Mouse (Mus musculus): ENCODE measurements around the gene Ddost.
A peak's percentile ranks its signal among the peaks of the same experiment; 100 is the strongest.

Ddost gene

GRCm38 (mm10) chr4:138304340-138305104 lies at the start of gene Ddost:
Gene Ddost (plus strand): TSS chr4:138304730.
- DNase-seq (ENCODE audit: low spot score in 2 of 2): peak; percentile 97 to 98

- no peak for DNase-seq (ENCODE audit: low spot score in 2 of 2)
Measured at GRCm38 (mm10) chr4:138257116-138257687, 47.3 kb upstream of the Ddost start.

GRCm38 (mm10) chr4:138258663-138259062 lies 45.9 kb upstream of the Ddost start:
- no peak for DNase-seq (ENCODE audit: low spot score in 2 of 2)

DNA sequence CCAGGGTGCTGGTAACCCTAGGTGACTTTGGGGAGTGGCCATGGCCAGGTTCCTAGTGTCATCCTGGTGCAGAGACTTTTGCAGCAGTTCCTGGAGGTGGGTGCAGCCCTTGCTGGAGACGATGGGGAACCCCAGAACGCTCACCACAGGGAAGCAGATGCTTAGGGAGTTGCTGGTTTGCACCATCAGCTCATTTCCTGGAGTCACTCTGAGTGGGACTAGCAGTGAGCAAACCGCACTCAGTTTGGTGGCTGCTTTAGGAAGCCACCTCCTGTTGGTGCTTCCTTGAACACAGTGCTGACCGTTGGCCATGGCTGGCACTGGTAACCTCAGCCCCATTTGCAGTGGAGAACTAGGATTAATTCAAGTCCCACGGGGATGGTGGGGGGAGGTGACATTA lies 45.0 kb upstream of the Ddost start:
- DNase-seq (ENCODE audit: low spot score in 2 of 2): no peak

- DNase-seq (ENCODE audit: low spot score in 2 of 2): peak; percentile 85 to 89
Measured at GRCm38 (mm10) chr4:138261843-138262681, 42.5 kb upstream of the Ddost start.

GRCm38 (mm10) chr4:138267869-138268268 lies 36.7 kb upstream of the Ddost start:
- no peak for DNase-seq (ENCODE audit: low spot score in 2 of 2)

DNA sequence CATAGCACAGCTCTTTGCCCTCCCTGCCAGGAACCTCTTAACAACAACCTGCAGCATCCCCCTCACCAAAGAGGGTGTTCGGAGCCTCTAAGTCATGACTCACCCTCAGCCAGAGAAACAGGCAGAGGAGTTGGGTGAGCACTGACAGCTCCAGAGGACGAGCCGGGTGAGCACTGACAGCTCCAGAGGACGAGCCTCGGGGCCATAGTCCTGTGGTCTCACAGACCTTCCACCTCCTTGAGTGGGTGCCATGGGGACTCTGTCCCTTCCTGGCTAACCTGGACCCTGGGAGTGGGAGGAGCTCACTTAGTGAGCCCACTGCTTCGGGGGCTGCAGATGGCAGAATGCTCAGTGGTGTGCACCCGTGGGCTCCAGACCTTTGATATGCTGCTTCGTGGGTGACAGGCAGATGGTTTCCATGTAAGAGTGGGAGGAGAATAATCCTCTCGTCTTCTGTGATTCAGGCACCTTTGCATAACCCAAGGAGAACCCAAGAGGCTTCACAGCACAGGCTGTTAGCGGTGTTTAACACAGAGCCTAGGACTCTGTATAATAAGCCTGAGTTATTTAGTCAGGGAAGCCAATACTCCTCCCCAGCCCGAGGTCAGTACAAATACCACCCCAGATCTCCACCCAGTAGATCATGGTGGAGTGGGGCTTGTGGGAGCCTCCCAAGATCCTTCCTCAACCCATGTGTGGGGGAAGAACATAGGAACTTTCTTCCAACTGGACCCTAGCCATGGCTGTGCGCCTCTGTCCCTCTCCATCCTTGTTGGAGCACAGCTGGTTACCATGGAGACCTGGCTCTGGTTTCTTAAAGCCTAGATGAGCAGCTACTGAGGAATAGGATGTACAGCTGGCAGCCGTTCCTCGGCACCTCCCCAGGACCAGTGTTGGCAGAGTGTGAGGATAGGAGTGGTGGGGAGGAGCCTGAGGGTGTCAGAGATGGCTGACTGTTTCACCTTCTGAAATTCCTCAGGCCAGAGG lies 32.2 kb upstream of the Ddost start:
- DNase-seq (ENCODE audit: low spot score in 2 of 2): peak in 1 of 2 experiments; percentile 46

- no peak for DNase-seq (ENCODE audit: low spot score in 2 of 2)
Measured at GRCm38 (mm10) chr4:138278346-138278745, 26.2 kb upstream of the Ddost start.

DNA sequence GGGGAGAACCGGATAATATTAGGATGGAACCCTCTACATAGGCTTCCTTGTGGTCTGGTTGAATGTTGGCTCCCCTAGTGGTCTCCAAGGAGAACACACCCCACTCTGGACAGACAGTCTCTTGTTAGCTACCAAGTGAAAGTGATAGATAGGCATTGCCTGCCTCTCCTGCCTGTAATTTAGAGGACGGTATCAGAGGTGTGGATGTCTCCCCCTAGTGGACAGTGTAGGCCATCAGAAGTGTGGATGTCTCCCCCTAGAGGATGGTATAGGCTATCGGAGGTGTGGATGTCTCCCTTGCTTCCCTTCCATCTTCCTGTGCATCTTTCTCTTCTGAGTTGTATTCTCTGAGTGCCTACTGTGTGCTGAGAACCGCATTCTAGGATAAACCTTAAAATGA lies 21.7 kb upstream of the Ddost start:
- peak in 1 of 2 experiments; percentile 43 for DNase-seq (ENCODE audit: low spot score in 2 of 2)

GRCm38 (mm10) chr4:138286411-138286810 lies 18.1 kb upstream of the Ddost start:
- no peak for DNase-seq (ENCODE audit: low spot score in 2 of 2)

GRCm38 (mm10) chr4:138288691-138289090 lies 15.8 kb upstream of the Ddost start:
- DNase-seq (ENCODE audit: low spot score in 2 of 2): no peak

- DNase-seq (ENCODE audit: low spot score in 2 of 2): no peak
Measured at GRCm38 (mm10) chr4:138292028-138292427, 12.5 kb upstream of the Ddost start.

- DNase-seq (ENCODE audit: low spot score in 2 of 2): no peak
Measured at GRCm38 (mm10) chr4:138293261-138293948, 11.1 kb upstream of the Ddost start.

- no peak for DNase-seq (ENCODE audit: low spot score in 2 of 2)
Measured at GRCm38 (mm10) chr4:138293949-138294550, 10.5 kb upstream of the Ddost start.

GRCm38 (mm10) chr4:138301271-138301780 lies 3.2 kb upstream of the Ddost start:
- no peak for DNase-seq (ENCODE audit: low spot score in 2 of 2)

DNA sequence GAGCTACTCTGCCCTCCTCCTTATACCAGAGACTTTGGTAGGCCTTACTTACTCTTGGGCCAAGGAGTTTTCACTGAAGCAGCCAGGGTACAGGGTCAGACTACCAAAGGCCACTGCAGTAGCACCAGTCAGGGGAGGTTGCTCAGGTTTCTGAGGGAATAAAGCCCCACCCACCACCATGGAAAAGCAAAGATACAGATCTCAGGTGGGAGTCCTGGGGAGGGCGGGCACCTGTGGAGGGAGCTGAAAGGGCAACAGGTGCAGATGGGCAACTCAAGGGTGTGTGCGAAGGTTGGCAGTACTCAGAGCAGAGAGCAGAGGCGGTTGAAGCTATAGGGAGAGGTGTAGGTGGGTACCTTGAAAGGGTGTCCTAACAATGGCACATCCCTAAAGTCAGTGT lies 1.5 kb upstream of the Ddost start:
- no peak for DNase-seq (ENCODE audit: low spot score in 2 of 2)

DNA sequence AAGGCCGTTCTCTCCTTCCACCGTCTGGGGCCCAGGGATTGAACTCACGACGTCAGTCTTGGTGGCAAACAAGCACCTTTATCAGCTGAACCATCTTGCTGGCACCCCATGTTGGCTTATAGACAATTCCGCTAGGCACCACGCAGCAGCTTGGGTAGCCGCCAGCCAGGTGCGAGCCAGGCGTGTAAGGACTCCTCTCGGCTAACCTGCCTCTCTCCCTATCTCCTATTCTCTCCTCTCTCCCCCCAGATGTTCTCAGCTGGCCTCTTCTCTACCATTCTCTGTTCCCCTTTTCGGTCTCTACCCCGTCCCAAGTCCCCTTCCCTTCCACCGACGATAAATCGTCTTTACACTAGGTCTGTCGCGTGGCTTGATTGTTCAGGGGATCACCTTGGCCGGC lies 788 bp upstream of the Ddost start:
- no peak for DNase-seq (ENCODE audit: low spot score in 2 of 2)

DNA sequence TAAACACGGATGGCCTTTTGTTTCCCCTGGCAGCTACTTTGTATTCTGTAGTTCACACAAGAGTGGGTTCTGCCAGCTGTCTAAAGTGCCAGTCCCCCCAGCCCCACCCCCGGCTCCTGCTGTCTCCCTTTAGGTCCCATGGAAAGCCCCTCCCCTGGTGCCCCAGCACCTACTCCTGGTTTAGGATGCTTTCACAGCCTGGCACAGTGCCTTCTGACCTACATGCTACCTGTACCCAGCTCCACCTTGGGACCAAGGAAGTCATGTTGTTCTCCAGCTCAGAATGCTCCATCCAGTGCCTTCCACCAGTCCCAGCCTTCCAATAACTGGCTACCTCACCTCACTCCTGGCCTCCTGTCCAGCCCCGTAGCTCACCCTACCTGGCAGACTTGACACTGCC lies 2.5 kb downstream of the Ddost start:
- DNase-seq (ENCODE audit: low spot score in 2 of 2): no peak

GRCm38 (mm10) chr4:138307739-138308138 lies 3.2 kb downstream of the Ddost start:
- DNase-seq (ENCODE audit: low spot score in 2 of 2): no peak

DNA sequence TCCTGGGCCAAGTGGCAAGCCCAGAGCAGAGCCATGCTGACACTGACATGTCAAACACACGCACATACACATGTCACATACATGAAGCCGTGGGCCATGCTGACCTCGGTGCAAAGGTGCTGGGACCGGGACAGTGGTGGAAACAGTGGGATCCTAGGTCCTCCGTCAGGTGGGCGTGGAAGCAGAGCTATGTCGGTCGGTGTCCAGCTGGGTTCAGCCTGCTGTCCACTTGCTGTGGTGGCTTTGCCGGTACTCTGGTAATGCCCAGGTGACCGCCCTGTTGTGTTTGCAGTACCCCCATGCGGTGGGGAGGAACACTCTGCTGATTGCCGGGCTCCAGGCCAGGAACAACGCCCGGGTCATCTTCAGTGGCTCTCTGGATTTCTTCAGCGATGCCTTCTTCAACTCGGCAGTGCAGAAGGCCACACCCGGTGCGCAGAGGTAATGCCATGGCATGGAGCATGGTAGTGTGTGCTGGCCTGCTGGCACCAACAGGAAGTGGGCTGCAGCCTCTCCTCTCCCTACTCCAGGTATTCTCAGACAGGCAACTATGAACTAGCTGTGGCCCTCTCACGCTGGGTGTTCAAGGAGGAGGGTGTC lies 5.9 kb downstream of the Ddost start:
- no peak for DNase-seq (ENCODE audit: low spot score in 2 of 2)
